Mouse (Mus musculus): ENCODE results near the gene Trmt1. TPM values are rescaled to one million over a fixed set of nuclear protein-coding genes. Genes with fewer than 3 reads are reported as not detected.

Gene Trmt1
- total and polyA plus RNA-seq, 2 experiments from 2014 or later: 67.5 to 94.8 TPM

- Histone ChIP-seq H3K4me3 (ENCODE audit: low read depth, low read length) (no peak overlapping the region), H3K4me2 (ENCODE audit: low read depth) (peak overlapping the region; percentile 16; the same call in 1 of the 2 replicates), H3K9ac (no peak overlapping the region), H3K36me3 (ENCODE audit: insufficient read depth) (no peaks in the 10 kb centered on the region), H3K27me3 (ENCODE audit: insufficient read depth, low read length) (no peaks in the 10 kb centered on the region), H3K9me3 (ENCODE audit: low read length) (no peaks in the 10 kb centered on the region), H3K4me1 (ENCODE audit: insufficient read depth) (peaks cover 15% of the 10 kb centered on the region), H3K27ac (ENCODE audit: low read depth, low read length) (peak overlapping the region; percentile 62)
- WGBS: 10% methylated on average over 10 of the region's 10 CpGs
- ATAC-seq (no peak), DNase-seq (peak; percentile 18)
- no peak for TF ChIP-seq CTCF (IDR thresholded peaks at IDR 0.05; ENCODE audit: low read depth)
These were observed 52.2 kb downstream of the Trmt1 start for GRCm38 (mm10) chr8:84738266-84738665.

DNA sequence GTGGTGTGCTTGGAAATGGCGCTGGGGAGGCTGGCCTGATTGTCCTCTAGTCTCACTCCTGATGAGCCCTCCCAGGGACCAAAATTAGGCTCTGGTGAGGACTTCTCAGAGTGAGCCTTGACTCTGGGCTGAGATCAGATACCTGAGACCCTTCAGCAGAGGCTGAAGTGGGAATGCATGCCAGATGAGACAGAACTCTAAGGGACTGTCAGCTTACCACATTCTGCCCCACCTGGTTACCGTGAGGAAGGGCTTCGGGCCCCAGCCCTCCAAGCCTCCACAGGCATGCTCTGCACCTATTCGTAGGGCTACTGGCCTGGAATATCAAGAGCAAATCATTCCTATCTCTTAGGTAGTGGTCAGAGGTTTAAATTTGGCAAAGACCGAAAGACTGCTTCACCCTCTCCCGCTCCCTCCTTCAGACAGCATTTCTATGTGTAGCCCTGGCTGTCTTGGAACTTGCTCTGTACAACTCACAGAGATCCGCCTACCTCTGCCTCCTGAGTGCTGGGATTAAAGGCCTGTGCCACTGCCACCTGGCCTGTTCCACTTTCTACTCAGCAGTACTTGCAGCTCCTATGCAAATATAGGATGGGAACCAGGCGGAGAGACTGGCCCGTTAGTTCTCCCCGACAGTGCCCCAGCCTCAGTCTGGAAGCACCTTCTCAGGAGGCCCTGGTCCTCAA is 52.8 kb downstream of the Trmt1 start:
- Histone ChIP-seq H3K9ac (no peak overlapping the region), H3K27me3 (ENCODE audit: insufficient read depth, low read length) (no peaks in the 10 kb centered on the region), H3K4me1 (ENCODE audit: insufficient read depth) (peaks cover 17% of the 10 kb centered on the region), H3K9me3 (ENCODE audit: low read length) (no peaks in the 10 kb centered on the region), H3K27ac (ENCODE audit: low read depth, low read length) (peak overlapping the region; percentile 62), H3K4me3 (ENCODE audit: low read depth, low read length) (no peak overlapping the region), H3K4me2 (ENCODE audit: low read depth) (no peak overlapping the region), H3K36me3 (ENCODE audit: insufficient read depth) (no peaks in the 10 kb centered on the region)
- TF ChIP-seq CTCF (IDR thresholded peaks at IDR 0.05; ENCODE audit: low read depth): no peak
- 45% methylated on average over 10 of the region's 10 CpGs for WGBS
- no peak for ATAC-seq
- DNase-seq: peak; percentile 13

DNA sequence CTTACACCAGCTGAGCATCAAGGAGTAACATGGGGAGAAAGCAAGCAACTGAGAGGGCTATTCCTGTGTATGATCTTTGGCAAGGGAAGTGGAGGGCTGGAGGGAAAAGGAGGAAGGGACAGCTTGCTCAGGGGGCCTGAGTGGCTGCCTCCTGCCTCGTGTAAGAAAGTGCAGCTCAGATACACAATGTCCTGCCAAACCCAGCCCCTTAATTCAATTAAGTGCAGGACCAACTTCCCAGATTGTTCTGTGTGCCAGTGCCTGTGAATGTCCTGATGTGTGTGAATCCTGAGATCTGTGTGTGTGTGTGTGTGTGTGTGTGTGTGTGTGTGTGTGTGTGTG is 53.3 kb downstream of the Trmt1 start:
- no peak overlapping the region for H3K9ac ChIP-seq

GRCm38 (mm10) chr8:84740895-84741843 is 55.1 kb downstream of the Trmt1 start:
- DNase-seq (peak; percentile 21), ATAC-seq (no peak)
- TF ChIP-seq CTCF (IDR thresholded peaks at IDR 0.05; ENCODE audit: low read depth): no peak
- H3K9ac ChIP-seq: no peak overlapping the region
- WGBS: 28% methylated on average over 13 of the region's 13 CpGs
- H3K9me3 ChIP-seq (ENCODE audit: low read length): no peaks in the 10 kb centered on the region
- H3K27ac ChIP-seq (ENCODE audit: low read depth, low read length): peak overlapping the region; percentile 70; the same call in 1 of the 2 replicates
- H3K4me1 ChIP-seq (ENCODE audit: insufficient read depth): peaks cover 27% of the 10 kb centered on the region
- H3K27me3 ChIP-seq (ENCODE audit: insufficient read depth, low read length): no peaks in the 10 kb centered on the region
- H3K4me3 ChIP-seq (ENCODE audit: low read depth, low read length): no peak overlapping the region
- no peaks in the 10 kb centered on the region for H3K36me3 ChIP-seq (ENCODE audit: insufficient read depth)
- H3K4me2 ChIP-seq (ENCODE audit: low read depth): no peak overlapping the region

More for the DNA sequence above, 53.3 kb downstream of the Trmt1 start:
- Histone ChIP-seq H3K4me2 (ENCODE audit: low read depth) (no peak overlapping the region), H3K36me3 (ENCODE audit: insufficient read depth) (no peaks in the 10 kb centered on the region), H3K27ac (ENCODE audit: low read depth, low read length) (peak overlapping the region; percentile 62; the same call in 1 of the 2 replicates), H3K4me3 (ENCODE audit: low read depth, low read length) (no peak overlapping the region), H3K27me3 (ENCODE audit: insufficient read depth, low read length) (no peaks in the 10 kb centered on the region), H3K9me3 (ENCODE audit: low read length) (no peaks in the 10 kb centered on the region), H3K4me1 (ENCODE audit: insufficient read depth) (peaks cover 20% of the 10 kb centered on the region)
- WGBS: 13% methylated on average over 1 of the region's 1 CpGs
- TF ChIP-seq CTCF (IDR thresholded peaks at IDR 0.05; ENCODE audit: low read depth): no peak
- ATAC-seq (no peak), DNase-seq (no peak)

- Histone ChIP-seq H3K9ac (peak overlapping the region; percentile 33), H3K27me3 (ENCODE audit: insufficient read depth, low read length) (no peaks in the 10 kb centered on the region), H3K9me3 (ENCODE audit: low read length) (no peaks in the 10 kb centered on the region), H3K4me1 (ENCODE audit: insufficient read depth) (peaks cover 27% of the 10 kb centered on the region), H3K4me3 (ENCODE audit: low read depth, low read length) (no peak overlapping the region), H3K36me3 (ENCODE audit: insufficient read depth) (no peaks in the 10 kb centered on the region), H3K27ac (ENCODE audit: low read depth, low read length) (peak overlapping the region; percentile 70), H3K4me2 (ENCODE audit: low read depth) (0 out of 2 replicates have a peak overlapping the region, but pooled peaks have one; percentile 1)
- ATAC-seq (peak; percentile 10), DNase-seq (peak; percentile 58)
- TF ChIP-seq CTCF (IDR thresholded peaks at IDR 0.05; ENCODE audit: low read depth): no peak
- 11% methylated on average over 32 of the region's 32 CpGs for WGBS
These were observed 56.3 kb downstream of the Trmt1 start for GRCm38 (mm10) chr8:84742171-84743053.

- Histone ChIP-seq H3K36me3 (ENCODE audit: insufficient read depth) (no peaks in the 10 kb centered on the region), H3K4me2 (ENCODE audit: low read depth) (0 out of 2 replicates have a peak overlapping the region, but pooled peaks have one; percentile 1), H3K4me1 (ENCODE audit: insufficient read depth) (peaks cover 27% of the 10 kb centered on the region), H3K4me3 (ENCODE audit: low read depth, low read length) (no peak overlapping the region), H3K9me3 (ENCODE audit: low read length) (no peaks in the 10 kb centered on the region), H3K27me3 (ENCODE audit: insufficient read depth, low read length) (no peaks in the 10 kb centered on the region), H3K27ac (ENCODE audit: low read depth, low read length) (peak overlapping the region; percentile 70), H3K9ac (peak overlapping the region; percentile 33)
- 10% methylated on average over 10 of the region's 10 CpGs for WGBS
- ATAC-seq (0 out of 2 replicates have a peak, but pooled peaks have one; percentile 2), DNase-seq (peak; percentile 34)
- TF ChIP-seq CTCF (IDR thresholded peaks at IDR 0.05; ENCODE audit: low read depth): no peak
These were observed 56.9 kb downstream of the Trmt1 start for GRCm38 (mm10) chr8:84743054-84743415.

Measured in forebrain, postnatal 0 days (tissue).